Mouse (Mus musculus) T-helper 1 cell (primary cell): ENCODE data around the gene Tor3a.

Source experiments
- in situ Hi-C: fragments of 300-600 bp; cut with MboI, MseI; formaldehyde crosslinking; loops from one replicate; pipeline ENCODE4 v1.15.1; 2025; ENCODE audit warnings: high pct_unique_total_duplicates

Tor3a gene

GRCm38 (mm10) chr1:156674195-156675000, at the start of gene Tor3a:
Tor3a (minus strand) TSS chr1:156674356.
- in situ Hi-C loops = no loop called here

GRCm38 (mm10) chr1:156722089-156722488, 47.9 kb upstream of the Tor3a start:
- in situ Hi-C loops = no loop called here

- in situ Hi-C loops = no loop called here
Measured at GRCm38 (mm10) chr1:156720046-156720445, 45.9 kb upstream of the Tor3a start.

- in situ Hi-C loops = no loop called here
Measured at GRCm38 (mm10) chr1:156718950-156719805, 45.0 kb upstream of the Tor3a start, which contains the start of gene Fam20b. Fam20b (minus strand) TSS chr1:156719086.

- in situ Hi-C loops = no loop called here
Measured at GRCm38 (mm10) chr1:156718286-156718949, 44.3 kb upstream of the Tor3a start.

- in situ Hi-C loops = no loop called here
Measured at GRCm38 (mm10) chr1:156717751-156718285, 43.7 kb upstream of the Tor3a start.

- in situ Hi-C loops = no loop called here
Measured at GRCm38 (mm10) chr1:156716681-156717080, 42.5 kb upstream of the Tor3a start.

GRCm38 (mm10) chr1:156710472-156711098, 36.4 kb upstream of the Tor3a start:
- in situ Hi-C loops = no loop called here

GRCm38 (mm10) chr1:156708672-156709071, 34.5 kb upstream of the Tor3a start:
- in situ Hi-C loops = no loop called here

- in situ Hi-C loops = no loop called here
Measured at GRCm38 (mm10) chr1:156705696-156706285, 31.6 kb upstream of the Tor3a start.

- in situ Hi-C loops = no loop called here
Measured at GRCm38 (mm10) chr1:156703444-156703843, 29.3 kb upstream of the Tor3a start.

GRCm38 (mm10) chr1:156702151-156702550, 28.0 kb upstream of the Tor3a start:
- in situ Hi-C loops = no loop called here

- in situ Hi-C loops = no loop called here
Measured at GRCm38 (mm10) chr1:156686025-156686661, 12.0 kb upstream of the Tor3a start.

GRCm38 (mm10) chr1:156679599-156679998, 5.4 kb upstream of the Tor3a start:
- in situ Hi-C loops = no loop called here

GRCm38 (mm10) chr1:156677230-156677629, 3.1 kb upstream of the Tor3a start:
- in situ Hi-C loops = no loop called here

- in situ Hi-C loops = no loop called here
Measured at GRCm38 (mm10) chr1:156676596-156676995, 2.4 kb upstream of the Tor3a start.

GRCm38 (mm10) chr1:156676171-156676570, 2.0 kb upstream of the Tor3a start:
- in situ Hi-C loops = no loop called here

GRCm38 (mm10) chr1:156673476-156674194, 521 bp downstream of the Tor3a start:
- in situ Hi-C loops = no loop called here

- in situ Hi-C loops = no loop called here
Measured at GRCm38 (mm10) chr1:156672720-156673475, 1.3 kb downstream of the Tor3a start.
